20 mouse cellular contexts compared by ENCODE assay signal in the genomic region with DNA sequence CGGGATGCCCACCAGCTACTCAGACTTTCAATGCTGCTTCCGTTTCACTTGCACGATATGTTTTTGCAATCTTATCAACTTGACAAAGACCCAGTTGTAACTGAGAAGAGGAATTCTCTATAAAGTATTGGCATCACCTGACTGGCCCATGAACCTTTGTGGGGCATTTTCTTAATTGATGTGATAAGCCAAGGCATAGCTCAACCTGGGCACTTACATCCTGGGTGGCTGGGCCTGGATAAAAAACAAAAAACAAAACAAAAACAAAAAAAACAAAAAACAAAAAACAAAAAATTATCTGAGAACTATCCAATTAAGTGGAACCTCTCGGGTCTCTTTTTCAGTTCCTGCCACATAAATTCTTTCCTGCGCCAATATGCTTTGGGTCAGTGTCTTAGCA. TPM values are rescaled to one million over a fixed set of nuclear protein-coding genes. Genes with fewer than 3 reads are reported as not detected.
DNase-seq lines count a peak whose midpoint lies in the region; ATAC-seq and TF ChIP-seq lines count a peak whose summit lies in the region.
"Had no signal": no experiment of that assay in that cellular context is flagged by ENCODE, and none has a peak within 500 bp of the region (broad histone marks: within the 10 kb centered on the region; RNA-seq: fewer than 3 reads in every experiment).

No protein-coding gene starts in this region.

- no peak overlapping the region for H3K27ac ChIP-seq in forebrain, embryonic 15.5 days (replicated peaks)
- H3K27ac ChIP-seq in forebrain, embryonic 16.5 days (ENCODE audit: low read length): no peak overlapping the region
- no peak overlapping the region for H3K27ac ChIP-seq in kidney, postnatal 0 days
- no peak overlapping the region for H3K27ac ChIP-seq in stomach, embryonic 14.5 days (ENCODE audit: low read length)
- no peak overlapping the region for H3K27ac ChIP-seq in stomach, postnatal 0 days (replicated peaks)

- TF ChIP-seq EP300 in stomach, postnatal 0 days (optimal IDR thresholded peaks at IDR 0.05): no peak

- H3K9ac ChIP-seq in forebrain, embryonic 15.5 days (replicated peaks): no peak overlapping the region
- H3K9ac ChIP-seq in forebrain, embryonic 16.5 days (replicated peaks; ENCODE audit: low read depth, low read length): no peak overlapping the region
- no peak overlapping the region for H3K9ac ChIP-seq in kidney, postnatal 0 days (ENCODE audit: low read depth, low read length)
- H3K9ac ChIP-seq in stomach, embryonic 14.5 days (replicated peaks; ENCODE audit: low read depth, low read length): no peak overlapping the region
- H3K9ac ChIP-seq in stomach, postnatal 0 days (ENCODE audit: low read length): no peak overlapping the region

- no peaks in the 10 kb centered on the region for H3K4me1 ChIP-seq in forebrain, embryonic 15.5 days
- no peaks in the 10 kb centered on the region for H3K4me1 ChIP-seq in forebrain, embryonic 16.5 days (replicated peaks; ENCODE audit: control insufficient read depth, insufficient read depth, low read length)
- H3K4me1 ChIP-seq in kidney, postnatal 0 days (replicated peaks; ENCODE audit: insufficient read depth, low read length): no peaks in the 10 kb centered on the region
- no peaks in the 10 kb centered on the region for H3K4me1 ChIP-seq in stomach, embryonic 14.5 days (ENCODE audit: control insufficient read depth, insufficient read depth, low read length)
- H3K4me1 ChIP-seq in stomach, postnatal 0 days (replicated peaks; ENCODE audit: control insufficient read depth, insufficient read depth): no peaks in the 10 kb centered on the region

- no peak overlapping the region for H3K4me2 ChIP-seq in forebrain, embryonic 15.5 days (replicated peaks)
- no peak overlapping the region for H3K4me2 ChIP-seq in forebrain, embryonic 16.5 days (ENCODE audit: low read length)
- no peak overlapping the region for H3K4me2 ChIP-seq in kidney, postnatal 0 days (ENCODE audit: low read length)
- H3K4me2 ChIP-seq in stomach, embryonic 14.5 days (replicated peaks; ENCODE audit: low read depth, low read length): no peak overlapping the region
- H3K4me2 ChIP-seq in stomach, postnatal 0 days (replicated peaks; ENCODE audit: low read depth): no peak overlapping the region

- H3K27me3 ChIP-seq in forebrain, embryonic 15.5 days: no peaks in the 10 kb centered on the region
- H3K27me3 ChIP-seq in forebrain, embryonic 16.5 days (replicated peaks; ENCODE audit: control insufficient read depth, insufficient read depth, low read length): no peaks in the 10 kb centered on the region
- no peaks in the 10 kb centered on the region for H3K27me3 ChIP-seq in kidney, postnatal 0 days (ENCODE audit: insufficient read depth, low read length)
- H3K27me3 ChIP-seq in stomach, embryonic 14.5 days (ENCODE audit: control insufficient read depth, insufficient read depth, low read length): no peaks in the 10 kb centered on the region
- no peaks in the 10 kb centered on the region for H3K27me3 ChIP-seq in stomach, postnatal 0 days (ENCODE audit: control insufficient read depth, insufficient read depth, low read length)

- ATAC-seq in forebrain, embryonic 15.5 days (replicated peaks): 0 out of 2 replicates have a peak, but pooled peaks have one; percentile 51
- ATAC-seq in forebrain, embryonic 16.5 days: no peak
- 0 out of 2 replicates have a peak, but pooled peaks have one; percentile 65 for ATAC-seq in kidney, postnatal 0 days (replicated peaks; ENCODE audit: low FRiP score, low read depth)
- ATAC-seq in stomach, embryonic 14.5 days (ENCODE audit: insufficient number of reproducible peaks, insufficient read depth, low FRiP score, low read depth): peak; percentile 75; the same call in 1 of the 2 replicates
- ATAC-seq in stomach, postnatal 0 days (ENCODE audit: low FRiP score, low TSS enrichment): no peak
- ATAC-seq in inflammation-experienced regulatory T-cells, adult 6 months: no peak

- H3K36me3 ChIP-seq in forebrain, embryonic 15.5 days: no peaks in the 10 kb centered on the region
- no peaks in the 10 kb centered on the region for H3K36me3 ChIP-seq in forebrain, embryonic 16.5 days (ENCODE audit: control insufficient read depth, insufficient read depth)
- no peaks in the 10 kb centered on the region for H3K36me3 ChIP-seq in kidney, postnatal 0 days (ENCODE audit: insufficient read depth, low read length)
- no peaks in the 10 kb centered on the region for H3K36me3 ChIP-seq in stomach, embryonic 14.5 days (ENCODE audit: control insufficient read depth, insufficient read depth, low read length)
- H3K36me3 ChIP-seq in stomach, postnatal 0 days (ENCODE audit: control insufficient read depth, insufficient read depth, low read length): no peaks in the 10 kb centered on the region

- no peak for DNase-seq in kidney, postnatal 0 days (ENCODE audit: low spot score)
- DNase-seq in kidney, adult 11 months: no peak
- DNase-seq in stomach, postnatal 0 days (ENCODE audit: low spot score): no peak
- DNase-seq in layer of hippocampus, postnatal 10 days (ENCODE audit: low spot score in 2 of 2): no peak
- DNase-seq: adrenal gland, adult 8-10 months; cerebellum, adult 2 months; heart, postnatal 36 days; kidney, adult 9 months; thymus, postnatal 36 days had no signal

- WGBS in forebrain, embryonic 15.5 days: 90% methylated on average over 5 of the region's 5 CpGs
- 86% methylated on average over 5 of the region's 5 CpGs for WGBS in forebrain, embryonic 16.5 days
- 80% methylated on average over 5 of the region's 5 CpGs for WGBS in kidney, postnatal 0 days
- 82% methylated on average over 5 of the region's 5 CpGs for WGBS in stomach, embryonic 14.5 days
- 86% methylated on average over 5 of the region's 5 CpGs for WGBS in stomach, postnatal 0 days

- H3K9me3 ChIP-seq in forebrain, embryonic 15.5 days: peaks cover 14% of the 10 kb centered on the region; the same call in 1 of the 2 replicates
- H3K9me3 ChIP-seq in forebrain, embryonic 16.5 days (ENCODE audit: control insufficient read depth, low read length): peaks cover 8% of the 10 kb centered on the region
- H3K9me3 ChIP-seq in kidney, postnatal 0 days (replicated peaks; ENCODE audit: low read length): no peaks in the 10 kb centered on the region
- no peaks in the 10 kb centered on the region; the same call in 1 of the 2 replicates for H3K9me3 ChIP-seq in stomach, embryonic 14.5 days (ENCODE audit: control insufficient read depth, low read depth, low read length)
- 0 out of 2 replicates have a peak, but pooled peaks cover 5% of the 10 kb centered on the region for H3K9me3 ChIP-seq in stomach, postnatal 0 days (ENCODE audit: control insufficient read depth, low read length)

- no peak overlapping the region for H3K4me3 ChIP-seq in forebrain, embryonic 15.5 days
- H3K4me3 ChIP-seq in forebrain, embryonic 16.5 days (replicated peaks; ENCODE audit: low read length): no peak overlapping the region
- H3K4me3 ChIP-seq in kidney, postnatal 0 days (replicated peaks; ENCODE audit: low read depth, low read length): no peak overlapping the region
- no peak overlapping the region for H3K4me3 ChIP-seq in stomach, embryonic 14.5 days (ENCODE audit: low read depth, low read length)
- H3K4me3 ChIP-seq in stomach, postnatal 0 days (ENCODE audit: low read depth, low read length): no peak overlapping the region
- H3K4me3 ChIP-seq: erythroblast, embryonic 14.5 days; myocyte had no signal

- TF ChIP-seq CTCF in kidney, postnatal 0 days (IDR thresholded peaks at IDR 0.05; ENCODE audit: low read depth): no peak
- TF ChIP-seq CTCF in stomach, postnatal 0 days (IDR thresholded peaks at IDR 0.05; ENCODE audit: low read depth): no peak

RNA-seq across cellular contexts. Expression of a gene that starts 12.4 kb away (rescaled TPM):
- polyA plus RNA-seq in forebrain, embryonic 15.5 days (2015; fragmentation: Nextera tagmentation; extraction: Ambion mirVana): not detected in 2 replicates
- polyA plus RNA-seq in forebrain, embryonic 16.5 days (2015; fragmentation: Nextera tagmentation; extraction: Ambion mirVana): not detected in 2 replicates
- polyA plus RNA-seq in kidney, postnatal 0 days (2015; fragmentation: Nextera tagmentation; extraction: Ambion mirVana): not detected in 2 replicates
- polyA plus RNA-seq in stomach, embryonic 14.5 days (2014; fragmentation: Nextera tagmentation; extraction: Ambion mirVana): not detected in 2 replicates
- 0.29 TPM in 1 of 2 replicates, not detected in the other for polyA plus RNA-seq in stomach, postnatal 0 days (2015; fragmentation: Nextera tagmentation; extraction: Ambion mirVana)
- polyA plus RNA-seq in inflammation-experienced regulatory T-cells, adult 6 months (2017; shearing (Covaris generic)): under 1 TPM in 1 of 3 experiments, not detected in 2; 0.47 TPM
- total RNA-seq in layer of hippocampus, postnatal 10 days (2021): not detected
- total RNA-seq: adrenal gland, adult 8-10 months; heart, postnatal 36 days; layer of hippocampus, adult 8-10 months; left cerebral cortex, postnatal 10 days had no signal
- polyA plus RNA-seq: cerebellum, adult 2 months; erythroblast, embryonic 14.5 days; gonadal fat pad, adult 2 months; liver, embryonic 16.5 days; myocyte had no signal

RNA-seq across cellular contexts. Expression of a gene that starts 40.3 kb away (rescaled TPM):
- polyA plus RNA-seq in forebrain, embryonic 15.5 days (2015; fragmentation: Nextera tagmentation; extraction: Ambion mirVana): not detected in 2 replicates
- polyA plus RNA-seq in forebrain, embryonic 16.5 days (2015; fragmentation: Nextera tagmentation; extraction: Ambion mirVana): not detected in 2 replicates
- polyA plus RNA-seq in kidney, postnatal 0 days (2015; fragmentation: Nextera tagmentation; extraction: Ambion mirVana): not detected in 2 replicates
- polyA plus RNA-seq in stomach, embryonic 14.5 days (2014; fragmentation: Nextera tagmentation; extraction: Ambion mirVana): not detected in 2 replicates
- not detected in 2 replicates for polyA plus RNA-seq in stomach, postnatal 0 days (2015; fragmentation: Nextera tagmentation; extraction: Ambion mirVana)
- not detected for polyA plus RNA-seq in inflammation-experienced regulatory T-cells, adult 6 months (2017; shearing (Covaris generic))
- not detected for total RNA-seq in layer of hippocampus, postnatal 10 days (2021)
- total RNA-seq: adrenal gland, adult 8-10 months; heart, postnatal 36 days; layer of hippocampus, adult 8-10 months; left cerebral cortex, postnatal 10 days had no signal
- polyA plus RNA-seq: cerebellum, adult 2 months; cortical plate, adult 2 months; erythroblast, embryonic 14.5 days; gonadal fat pad, adult 2 months; liver, embryonic 16.5 days; myocyte had no signal

Comparison
In these comparisons a context has a peak if more than half of its experiments do, and no peak if none do; other contexts are left out.
1. ATAC-seq: peak in forebrain, embryonic 15.5 days (single experiment), kidney, postnatal 0 days (single experiment) and stomach, embryonic 14.5 days (single experiment); none in forebrain, embryonic 16.5 days (single experiment), stomach, postnatal 0 days (single experiment) and inflammation-experienced regulatory T-cells, adult 6 months (single experiment).